In genomic region chr1:59580131-59580751, GRCm38 (mm10) we compare ENCODE assay signal across 9 mouse cellular contexts.
DNase-seq lines count a peak whose midpoint lies in the region; ATAC-seq and TF ChIP-seq lines count a peak whose summit lies in the region.
"Had no signal": no experiment of that assay in that cellular context is flagged by ENCODE, and none has a peak within 500 bp of the region (broad histone marks: within the 10 kb centered on the region; RNA-seq: fewer than 3 reads in every experiment).

No protein-coding gene starts in this region.

- H3K4me1 ChIP-seq in kidney, postnatal 0 days (replicated peaks; ENCODE audit: insufficient read depth, low read length): peaks cover 10% of the 10 kb centered on the region
- peaks cover 0 to 13% of the 10 kb centered on the region in 2 experiments; a peak in 2 of 4 replicates for H3K4me1 ChIP-seq in ES-E14 (ENCODE audit: control insufficient read depth in 2 of 2, insufficient read depth in 2 of 2, low read length in 2 of 2, poor library complexity in 1 of 2)
- peaks cover under 1% of the 10 kb centered on the region for H3K4me1 ChIP-seq in forebrain, embryonic 16.5 days (replicated peaks; ENCODE audit: control insufficient read depth, insufficient read depth, low read length)

- WGBS in kidney, postnatal 0 days: 17% methylated on average over 8 of the region's 8 CpGs
- WGBS in forebrain, embryonic 16.5 days: 68% methylated on average over 8 of the region's 8 CpGs

- peak overlapping the region; percentile 72 for H3K27ac ChIP-seq in kidney, postnatal 0 days
- 0 out of 2 replicates have a peak overlapping the region, but pooled peaks have one; percentile 20 for H3K27ac ChIP-seq in ES-E14 (ENCODE audit: insufficient read depth, low read depth, low read length, poor library complexity, severe bottlenecking)
- H3K27ac ChIP-seq in forebrain, embryonic 16.5 days (ENCODE audit: low read length): no peak overlapping the region

- H3K9me3 ChIP-seq in kidney, postnatal 0 days (replicated peaks; ENCODE audit: low read length): no peaks in the 10 kb centered on the region
- H3K9me3 ChIP-seq in ES-E14 (ENCODE audit: control insufficient read depth, insufficient read depth, low read depth, low read length): no peaks in the 10 kb centered on the region
- H3K9me3 ChIP-seq in forebrain, embryonic 16.5 days (ENCODE audit: control insufficient read depth, low read length): no peaks in the 10 kb centered on the region

- peak; percentile 90 for DNase-seq in kidney, postnatal 0 days (ENCODE audit: low spot score)
- DNase-seq in kidney, adult 8-10 months: no peak
- no peak for DNase-seq in ES-E14 (ENCODE audit: low read depth, low spot score)
- peak; percentile 30 for DNase-seq in ZHBTc4 (ENCODE audit: low read depth, low spot score)
- DNase-seq in lung, postnatal 4 days: peak; percentile 17 to 59
- DNase-seq: right cerebral cortex, postnatal 14 days had no signal

- H3K9ac ChIP-seq in kidney, postnatal 0 days (ENCODE audit: low read depth, low read length): no peak overlapping the region
- H3K9ac ChIP-seq in ES-E14 (ENCODE audit: insufficient read depth, low read depth, low read length, poor library complexity, severe bottlenecking): no peak overlapping the region
- no peak overlapping the region for H3K9ac ChIP-seq in forebrain, embryonic 16.5 days (replicated peaks; ENCODE audit: low read depth, low read length)

- no peak for TF ChIP-seq CTCF in kidney, postnatal 0 days (IDR thresholded peaks at IDR 0.05; ENCODE audit: low read depth)

- H3K4me2 ChIP-seq in kidney, postnatal 0 days (ENCODE audit: low read length): no peak overlapping the region
- H3K4me2 ChIP-seq in forebrain, embryonic 16.5 days (ENCODE audit: low read length): no peak overlapping the region

- in situ Hi-C loops in ES-E14 (cut with MboI; ENCODE audit: low sequenced_read_pairs in 2 of 2, unreplicated experiment in 2 of 2): no loop called here

- no peaks in the 10 kb centered on the region for H3K36me3 ChIP-seq in kidney, postnatal 0 days (ENCODE audit: insufficient read depth, low read length)
- no peaks in the 10 kb centered on the region for H3K36me3 ChIP-seq in ES-E14 (ENCODE audit: control insufficient read depth, insufficient read depth, low read length, poor library complexity, severe bottlenecking)
- no peaks in the 10 kb centered on the region for H3K36me3 ChIP-seq in forebrain, embryonic 16.5 days (ENCODE audit: control insufficient read depth, insufficient read depth)

- H3K4me3 ChIP-seq in kidney, postnatal 0 days (replicated peaks; ENCODE audit: low read depth, low read length): no peak overlapping the region
- H3K4me3 ChIP-seq in ES-E14 (ENCODE audit: insufficient read depth in 1 of 2, low read depth in 1 of 2, low read length in 2 of 2, poor library complexity in 1 of 2, severe bottlenecking in 1 of 2): no peak overlapping the region
- H3K4me3 ChIP-seq in forebrain, embryonic 16.5 days (replicated peaks; ENCODE audit: low read length): no peak overlapping the region

- ATAC-seq in kidney, postnatal 0 days (replicated peaks; ENCODE audit: low FRiP score, low read depth): peak; percentile 83
- no peak for ATAC-seq in cerebellum, adult (ENCODE audit: insufficient number of reproducible peaks, low FRiP score, low TSS enrichment)
- no peak for ATAC-seq in forebrain, embryonic 16.5 days
- ATAC-seq: forebrain, embryonic 14.5 days had no signal

- H3K27me3 ChIP-seq in kidney, postnatal 0 days (ENCODE audit: insufficient read depth, low read length): no peaks in the 10 kb centered on the region
- no peaks in the 10 kb centered on the region for H3K27me3 ChIP-seq in forebrain, embryonic 16.5 days (replicated peaks; ENCODE audit: control insufficient read depth, insufficient read depth, low read length)

TF ChIP-seq in ES-E14, 5 proteins besides CTCF, POLR2A, EP300 and RAD21:
- TF ChIP-seq CHD2 (IDR thresholded peaks at IDR 0.05; ENCODE audit: low read depth, low read length): no peak
- TF ChIP-seq HCFC1 (IDR thresholded peaks at IDR 0.05; ENCODE audit: borderline replicate concordance, insufficient read depth, low read length): no peak
- TF ChIP-seq ZNF384 (IDR thresholded peaks at IDR 0.05; ENCODE audit: low read depth, low read length): no peak
- TF ChIP-seq ZC3H11A (IDR thresholded peaks at IDR 0.05; ENCODE audit: borderline replicate concordance, low read depth, low read length): no peak
- TF ChIP-seq MAFK (IDR thresholded peaks at IDR 0.05; ENCODE audit: insufficient read depth, low read depth, low read length): no peak

Comparison
In these comparisons a context has a peak if more than half of its experiments do, and no peak if none do; other contexts are left out.
1. DNase-seq: peak in kidney, postnatal 0 days (single experiment), ZHBTc4 (single experiment) and lung, postnatal 4 days (2 of 2); none in kidney, adult 8-10 months (0 of 2) and ES-E14 (single experiment).